17 mouse cellular contexts compared by ENCODE assay signal in genomic region chr6:124446024-124446423, GRCm38 (mm10). TPM values are rescaled to one million over a fixed set of nuclear protein-coding genes. Genes with fewer than 3 reads are reported as not detected.
"Had no signal": no experiment of that assay in that cellular context is flagged by ENCODE, and none has a peak within 500 bp of the region (broad histone marks: within the 10 kb centered on the region; RNA-seq: fewer than 3 reads in every experiment).

No protein-coding gene starts in this region.

- H3K4me1 ChIP-seq: neural tube, embryonic 13.5 days; neural tube, embryonic 15.5 days; stomach, embryonic 15.5 days had no signal

- H3K36me3 ChIP-seq: stomach, embryonic 15.5 days had no signal

- H3K4me2 ChIP-seq: neural tube, embryonic 13.5 days; neural tube, embryonic 15.5 days; stomach, embryonic 15.5 days had no signal

- H3K27me3 ChIP-seq: neural tube, embryonic 13.5 days; neural tube, embryonic 15.5 days; stomach, embryonic 15.5 days had no signal

- H3K9ac ChIP-seq: neural tube, embryonic 13.5 days; neural tube, embryonic 15.5 days; stomach, embryonic 15.5 days had no signal

- H3K9me3 ChIP-seq: neural tube, embryonic 13.5 days; neural tube, embryonic 15.5 days; stomach, embryonic 15.5 days had no signal

- H3K27ac ChIP-seq: neural tube, embryonic 13.5 days; neural tube, embryonic 15.5 days; stomach, embryonic 15.5 days; stomach, postnatal 0 days had no signal

- H3K4me3 ChIP-seq: neural tube, embryonic 13.5 days; neural tube, embryonic 15.5 days; stomach, embryonic 15.5 days had no signal

- DNase-seq: retina, postnatal 1 day; right cerebral cortex, adult 18-20 months; right cerebral cortex, postnatal 14 days; right cerebral cortex, postnatal 25 days; right cerebral cortex, postnatal 4 days; spleen, adult 18-20 months; thymus, adult 18-20 months; thymus, adult 2 months; thymus, postnatal 14 days; thymus, postnatal 25 days; thymus, postnatal 36 days; thymus, postnatal 4 days had no signal

RNA-seq across cellular contexts. Expression of gene Clstn3, which starts 18.6 kb away (rescaled TPM):
- total RNA-seq: neutrophil, adult 5-6 weeks had no signal
